Mouse (Mus musculus): Measurements from ENCODE around the gene Irx5. TPM values are rescaled to one million over a fixed set of nuclear protein-coding genes. Genes with fewer than 3 reads are reported as not detected.

Irx5 gene
- not detected for total RNA-seq (2023)

GRCm38 (mm10) chr8:92357398-92357981, at the start of gene Irx5:
Gene Irx5 (plus strand): TSS chr8:92357625.

